Mouse (Mus musculus) stomach, postnatal 0 days (tissue): ENCODE measurements at regions not wholly inside any gene's neighbourhood (a gene's known extent, or its start where the extent isn't known, plus 50 kb on each side); places are given as distances from the start of the nearest gene placed in this dataset.

ENCODE experiments used
- CTCF ChIP-seq: IDR thresholded peaks from 2 replicates; pipeline ENCODE4 v1.5.1; 2016; ENCODE audit warnings: antibody characterized with exemption, low read depth, mild to moderate bottlenecking, moderate library complexity
- EP300 ChIP-seq: optimal IDR thresholded peaks from 2 replicates; pipeline ENCODE3; 2016; ENCODE audit warnings: antibody characterized with exemption

DNA sequence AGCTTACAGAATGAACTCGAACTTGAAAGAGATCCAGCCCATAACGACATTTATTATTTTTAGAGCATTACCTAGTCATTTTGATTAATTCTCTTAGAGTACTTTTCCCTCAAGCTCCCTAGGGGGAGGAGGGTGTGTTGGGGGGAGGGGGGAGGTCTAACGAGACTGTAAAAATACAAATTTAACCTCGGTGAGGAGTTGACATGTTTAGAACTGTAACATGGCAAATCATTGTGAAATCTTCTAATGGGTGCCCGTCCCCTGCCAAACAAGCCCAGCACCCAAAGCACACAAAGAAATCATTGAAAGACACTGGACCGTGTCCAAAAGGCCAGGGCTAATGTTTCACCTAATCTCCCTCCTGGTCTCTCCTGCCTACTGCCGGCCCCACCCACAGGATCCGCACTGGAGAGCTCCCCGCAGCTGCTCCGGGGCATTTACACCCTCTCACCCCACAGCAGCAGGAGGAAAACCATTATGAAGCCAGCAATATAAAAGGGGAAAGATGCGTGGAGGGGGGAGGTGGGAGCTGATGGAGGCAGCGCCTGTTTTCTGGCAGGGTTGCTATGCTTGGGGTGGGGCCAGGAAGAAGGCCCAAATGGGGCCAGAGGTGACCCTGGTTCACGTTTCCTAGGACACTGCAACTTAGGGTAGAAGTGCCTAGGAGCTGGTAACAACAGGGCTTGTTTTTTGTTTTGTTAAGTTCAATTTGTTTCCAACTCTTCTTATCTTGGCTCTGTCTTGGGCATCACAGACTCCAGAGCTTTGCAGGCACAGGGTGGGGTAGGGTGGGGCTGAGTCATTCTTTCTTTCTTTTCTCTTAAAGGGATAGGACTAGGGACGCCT is 223.5 kb upstream of the Klf3 start:
- TF ChIP-seq CTCF (0 out of 2 replicates have a peak, but pooled peaks have one; percentile 18), EP300 (no peak)
